13 mouse cellular contexts compared by ENCODE assay signal in the genomic region with DNA sequence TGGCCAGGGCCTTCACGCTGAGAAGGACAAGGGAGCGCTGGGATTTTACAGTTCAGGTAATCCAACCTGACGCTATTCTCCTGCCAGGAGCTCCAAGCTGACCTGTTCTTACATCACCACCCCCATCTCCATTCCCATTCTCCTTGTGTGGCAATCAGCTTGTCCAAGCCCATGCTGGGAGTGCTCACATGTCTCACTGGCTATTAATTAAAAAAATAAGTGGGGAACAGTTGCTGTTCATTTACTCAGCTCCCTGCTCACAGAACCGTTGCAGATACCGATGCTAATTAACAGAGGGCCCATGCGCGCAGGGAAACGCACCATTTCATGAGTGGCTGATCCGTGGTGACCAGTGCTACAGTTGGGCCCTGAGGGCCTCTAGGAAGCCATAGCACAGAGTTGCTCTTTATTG.
DNase-seq lines count a peak whose midpoint lies in the region; ATAC-seq and TF ChIP-seq lines count a peak whose summit lies in the region.
"Had no signal": no experiment of that assay in that cellular context is flagged by ENCODE, and none has a peak within 500 bp of the region (broad histone marks: within the 10 kb centered on the region; RNA-seq: fewer than 3 reads in every experiment).

No protein-coding gene starts in this region.

- no peak overlapping the region for H3K4me3 ChIP-seq in liver, adult 2 months (ENCODE audit: insufficient read depth, low read depth, low read length)
- H3K4me3 ChIP-seq in liver, embryonic 11.5 days (ENCODE audit: low read depth, low read length) = no peak overlapping the region
- no peak overlapping the region for H3K4me3 ChIP-seq in kidney, embryonic 15.5 days (replicated peaks)
- no peak overlapping the region for H3K4me3 ChIP-seq in neural tube, embryonic 14.5 days (ENCODE audit: low read depth, low read length)
- H3K4me3 ChIP-seq: embryonic facial prominence, embryonic 12.5 days; limb, embryonic 15.5 days had no signal

- H3K27ac ChIP-seq in liver, adult 2 months (replicated peaks; ENCODE audit: insufficient read depth, low read depth, low read length) = no peak overlapping the region
- no peak overlapping the region for H3K27ac ChIP-seq in liver, embryonic 11.5 days (ENCODE audit: low read depth, low read length)
- H3K27ac ChIP-seq in kidney, embryonic 15.5 days = peak overlapping the region; percentile 81
- H3K27ac ChIP-seq in neural tube, embryonic 14.5 days (ENCODE audit: low read depth, low read length) = peak overlapping the region; percentile 12; the same call in 1 of the 2 replicates
- H3K27ac ChIP-seq: embryonic facial prominence, embryonic 12.5 days; limb, embryonic 15.5 days had no signal

- WGBS in liver, adult 2 months = 88% methylated on average over 9 of the region's 9 CpGs
- 78% methylated on average over 9 of the region's 9 CpGs for WGBS in liver, embryonic 11.5 days
- WGBS in kidney, embryonic 15.5 days = 44% methylated on average over 9 of the region's 9 CpGs
- 43% methylated on average over 9 of the region's 9 CpGs for WGBS in neural tube, embryonic 14.5 days

- no peak for TF ChIP-seq POLR2A in liver, adult 2 months (IDR thresholded peaks at IDR 0.05; ENCODE audit: extremely low read depth, insufficient read depth, low read length)

- no peaks in the 10 kb centered on the region for H3K27me3 ChIP-seq in liver, adult 2 months (ENCODE audit: control insufficient read depth, insufficient read depth, low read length)
- H3K27me3 ChIP-seq in liver, embryonic 11.5 days (replicated peaks; ENCODE audit: control insufficient read depth, insufficient read depth, low read length) = no peaks in the 10 kb centered on the region
- H3K27me3 ChIP-seq in kidney, embryonic 15.5 days = no peaks in the 10 kb centered on the region
- no peaks in the 10 kb centered on the region for H3K27me3 ChIP-seq in neural tube, embryonic 14.5 days (ENCODE audit: control insufficient read depth, insufficient read depth, low read length)
- H3K27me3 ChIP-seq: embryonic facial prominence, embryonic 12.5 days; limb, embryonic 15.5 days had no signal

- H3K79me2 ChIP-seq in liver, adult 2 months (ENCODE audit: control insufficient read depth, insufficient read depth, low read length) = no peaks in the 10 kb centered on the region

- H3K4me2 ChIP-seq in liver, embryonic 11.5 days = no peak overlapping the region
- no peak overlapping the region for H3K4me2 ChIP-seq in kidney, embryonic 15.5 days
- no peak overlapping the region for H3K4me2 ChIP-seq in neural tube, embryonic 14.5 days (ENCODE audit: low read depth, low read length)
- H3K4me2 ChIP-seq: embryonic facial prominence, embryonic 12.5 days; limb, embryonic 15.5 days had no signal

- no peak for TF ChIP-seq CTCF in liver, adult 2 months (IDR thresholded peaks at IDR 0.05; ENCODE audit: low read depth, low read length)

- ATAC-seq in liver, embryonic 11.5 days (replicated peaks; ENCODE audit: low FRiP score) = no peak
- peak; percentile 92 for ATAC-seq in kidney, embryonic 15.5 days (replicated peaks; ENCODE audit: low FRiP score)
- peak; percentile 66 for ATAC-seq in neural tube, embryonic 14.5 days (ENCODE audit: low read depth)
- ATAC-seq in inflammation-experienced regulatory T-cells, adult 6 months = no peak
- ATAC-seq: CD4-positive, CD25-positive, alpha-beta regulatory T cell, adult 4 months had no signal

- no peaks in the 10 kb centered on the region for H3K9me3 ChIP-seq in liver, embryonic 11.5 days (ENCODE audit: control insufficient read depth, low read length)
- H3K9me3 ChIP-seq in kidney, embryonic 15.5 days (replicated peaks) = no peaks in the 10 kb centered on the region
- H3K9me3 ChIP-seq in neural tube, embryonic 14.5 days (ENCODE audit: control insufficient read depth, low read length) = no peaks in the 10 kb centered on the region
- H3K9me3 ChIP-seq: embryonic facial prominence, embryonic 12.5 days; limb, embryonic 15.5 days had no signal

- DNase-seq in liver, adult 2 months (ENCODE audit: extremely low read depth, low read depth, low spot score) = peak; percentile 22
- DNase-seq in liver, embryonic 11.5 days (ENCODE audit: low spot score) = no peak
- peak; percentile 80 to 81 for DNase-seq in cerebellum, postnatal 25 days
- no peak for DNase-seq in gastrocnemius, postnatal 36 days
- no peak for DNase-seq in heart, adult 8-10 months (ENCODE audit: low spot score)
- DNase-seq: gastrocnemius, postnatal 10 days; thymus, adult 2 months had no signal

- no peaks in the 10 kb centered on the region for H3K4me1 ChIP-seq in liver, adult 2 months (ENCODE audit: control insufficient read depth, insufficient read depth, low read length)
- H3K4me1 ChIP-seq in liver, embryonic 11.5 days (replicated peaks; ENCODE audit: control insufficient read depth, insufficient read depth, low read length) = no peaks in the 10 kb centered on the region
- H3K4me1 ChIP-seq in kidney, embryonic 15.5 days = peaks cover 38% of the 10 kb centered on the region
- H3K4me1 ChIP-seq in neural tube, embryonic 14.5 days (ENCODE audit: control insufficient read depth, insufficient read depth, low read length) = peaks cover 22% of the 10 kb centered on the region
- H3K4me1 ChIP-seq: embryonic facial prominence, embryonic 12.5 days had no signal

- intact Hi-C loops in gastrocnemius, postnatal 36 days (cut with DNase I) = no loop called here

- H3K9ac ChIP-seq in liver, adult 2 months (ENCODE audit: low read depth, low read length) = no peak overlapping the region
- H3K9ac ChIP-seq in liver, embryonic 11.5 days (ENCODE audit: low read depth, low read length) = no peak overlapping the region
- no peak overlapping the region for H3K9ac ChIP-seq in kidney, embryonic 15.5 days
- H3K9ac ChIP-seq in neural tube, embryonic 14.5 days (replicated peaks; ENCODE audit: low read depth, low read length) = no peak overlapping the region
- H3K9ac ChIP-seq: embryonic facial prominence, embryonic 12.5 days; limb, embryonic 15.5 days had no signal

- peaks cover 13% of the 10 kb centered on the region; the same call in 1 of the 2 replicates for H3K36me3 ChIP-seq in liver, adult 2 months (ENCODE audit: control insufficient read depth, insufficient read depth, low read length)
- no peaks in the 10 kb centered on the region for H3K36me3 ChIP-seq in liver, embryonic 11.5 days (ENCODE audit: control insufficient read depth, insufficient read depth, low read length)
- peaks cover 16% of the 10 kb centered on the region for H3K36me3 ChIP-seq in kidney, embryonic 15.5 days
- H3K36me3 ChIP-seq in neural tube, embryonic 14.5 days (ENCODE audit: control insufficient read depth, insufficient read depth, low read length) = 0 out of 2 replicates have a peak, but pooled peaks cover 3% of the 10 kb centered on the region

Comparison
In these comparisons a context has a peak if more than half of its experiments do, and no peak if none do; other contexts are left out.
1. DNase-seq: peak in liver, adult 2 months (single experiment) and cerebellum, postnatal 25 days (2 of 2); none in liver, embryonic 11.5 days (single experiment), gastrocnemius, postnatal 36 days (0 of 2) and heart, adult 8-10 months (single experiment).
2. H3K27ac ChIP-seq: peak in kidney, embryonic 15.5 days (single experiment) and neural tube, embryonic 14.5 days (single experiment); none in liver, adult 2 months (single experiment) and liver, embryonic 11.5 days (single experiment).
3. ATAC-seq: peak in kidney, embryonic 15.5 days (single experiment) and neural tube, embryonic 14.5 days (single experiment); none in liver, embryonic 11.5 days (single experiment) and inflammation-experienced regulatory T-cells, adult 6 months (single experiment).